Mouse (Mus musculus): Measurements from ENCODE around the gene Kbtbd4.
A peak's percentile ranks its signal among the peaks of the same experiment; 100 is the strongest.
"Not testable (repeated sequence)": the region's sequence is repeated elsewhere in the genome, so short reads cannot be mapped to it uniquely, and the experiment has no call there.

Gene Kbtbd4

DNA sequence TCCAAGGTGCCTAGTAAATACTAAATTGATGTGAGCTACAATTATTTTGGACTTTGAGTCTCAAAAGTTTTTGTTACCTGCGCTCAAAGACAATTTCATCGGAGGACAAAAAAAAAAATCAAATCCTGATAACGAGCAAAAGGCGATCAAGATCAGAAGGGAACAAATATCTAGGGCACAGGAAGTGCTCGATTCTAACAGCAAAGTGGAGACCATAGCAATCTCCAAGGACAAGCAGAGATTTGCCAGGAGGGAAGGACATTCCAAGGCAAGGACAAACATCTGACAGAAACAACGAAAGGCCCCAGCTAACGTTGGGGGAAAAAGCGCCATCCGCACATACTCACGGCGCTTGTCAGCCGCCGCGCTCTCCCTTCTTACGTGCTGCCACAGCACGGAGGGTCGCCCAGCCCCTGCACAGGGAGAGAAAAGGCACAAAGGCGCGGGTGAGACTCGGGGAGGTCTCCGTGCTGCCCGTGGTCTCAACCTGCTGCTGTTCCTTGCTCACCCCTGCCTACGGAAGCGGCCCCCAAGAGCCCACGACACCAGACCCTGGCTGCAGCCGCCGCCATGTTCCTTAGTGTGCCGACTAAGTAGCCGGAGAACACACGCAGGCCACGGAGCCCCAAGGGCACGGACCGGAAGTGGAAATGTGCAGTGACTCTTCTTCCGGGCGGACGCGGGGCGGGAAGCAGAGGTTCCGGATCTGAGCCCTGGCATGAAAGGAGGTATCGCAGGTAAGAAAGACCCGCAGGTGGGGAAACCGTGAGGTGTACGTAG is at the start of gene Kbtbd4, which contains the start of gene Ndufs3:
Gene Kbtbd4, plus strand, starts transcription at position 665 of the 780 bp plus-strand sequence.
Gene Ndufs3, minus strand, starts transcription at position 752 of the 780 bp plus-strand sequence.
- peak; percentile 89 for DNase-seq (ENCODE audit: low spot score)

DNA sequence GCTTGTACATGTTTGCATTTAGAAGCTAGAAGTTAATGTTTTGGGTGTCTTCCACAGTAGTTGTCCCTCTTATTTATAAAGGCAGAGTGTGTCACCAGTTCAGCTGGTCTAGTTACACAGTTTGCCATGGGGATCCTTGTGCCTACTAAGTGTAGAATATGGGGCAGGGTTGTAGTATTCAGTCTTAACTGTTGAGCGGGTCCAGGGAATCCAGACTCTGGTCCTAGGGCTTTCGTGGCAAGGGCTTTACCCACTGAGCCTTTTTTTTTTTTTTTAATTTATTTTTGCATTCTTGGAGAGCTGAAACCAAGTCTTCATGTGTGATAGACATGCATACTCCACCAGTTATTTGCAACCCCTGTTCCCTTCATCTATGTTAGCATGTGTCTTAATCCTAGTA is 43.1 kb upstream of the Kbtbd4 start:
- DNase-seq (ENCODE audit: low spot score): no peak

DNA sequence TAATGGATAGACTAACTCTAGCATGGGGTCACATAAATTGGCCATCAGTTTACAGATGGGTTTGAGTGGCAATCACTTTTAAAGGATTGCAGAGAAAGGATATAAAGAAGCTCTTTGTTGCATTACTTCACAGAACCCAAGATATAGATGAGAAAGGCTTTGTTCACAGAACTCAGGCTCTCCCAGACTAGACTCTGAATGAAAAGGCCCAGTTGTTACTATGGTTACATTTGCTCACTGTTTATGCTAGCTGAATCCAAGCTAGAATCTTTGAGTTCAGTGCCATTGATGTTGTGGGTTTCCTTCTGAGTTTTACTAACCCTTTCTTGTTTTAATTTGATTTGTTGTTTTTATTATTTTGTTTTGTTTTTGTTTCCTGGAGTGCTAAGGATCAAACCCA is 40.4 kb upstream of the Kbtbd4 start:
- DNase-seq (ENCODE audit: low spot score): no peak

DNA sequence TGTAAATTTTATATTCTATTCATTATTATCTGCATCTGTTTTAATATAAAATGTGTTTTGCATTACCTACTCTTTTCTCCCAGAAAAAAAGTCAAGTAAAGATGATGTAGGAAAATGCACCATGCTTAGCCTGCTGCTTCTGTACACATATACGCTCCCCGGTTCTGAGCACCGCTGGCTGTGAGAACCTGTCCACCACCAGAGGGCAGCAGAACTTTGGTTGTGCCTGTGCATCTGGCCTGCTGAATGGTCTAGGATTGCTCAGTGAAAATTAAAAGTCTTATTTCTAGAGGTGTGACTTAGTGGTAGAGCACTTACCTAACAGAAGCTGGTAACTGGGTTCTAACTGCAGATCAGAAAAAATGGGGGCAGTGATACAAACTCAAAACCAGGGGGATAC is 38.0 kb upstream of the Kbtbd4 start:
- DNase-seq (ENCODE audit: low spot score): peak; percentile 82

DNA sequence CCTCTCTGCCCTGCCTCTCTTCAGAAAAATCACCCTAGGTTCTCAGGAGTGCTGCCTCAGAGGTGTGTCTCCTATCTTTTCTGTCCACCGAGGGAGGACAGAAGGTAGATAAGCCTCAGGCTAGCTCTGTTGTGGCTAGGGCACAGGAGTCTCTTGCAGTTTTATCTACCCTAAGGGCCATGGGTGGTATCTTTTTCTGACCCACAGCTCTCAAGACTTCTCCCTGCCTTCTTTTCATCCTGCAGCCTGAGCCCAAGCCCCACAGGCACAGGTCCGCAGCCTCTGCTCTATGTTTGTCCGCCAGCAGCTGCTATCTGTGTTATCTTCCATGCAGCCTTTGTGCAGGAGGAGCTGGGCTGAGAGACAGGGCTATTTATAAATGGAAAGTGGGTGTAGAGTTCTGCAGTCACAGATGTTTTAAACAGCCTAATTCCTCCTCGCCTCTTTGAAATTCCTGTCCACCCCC is 34.4 kb upstream of the Kbtbd4 start:
- peak; percentile 42 for DNase-seq (ENCODE audit: low spot score)

DNA sequence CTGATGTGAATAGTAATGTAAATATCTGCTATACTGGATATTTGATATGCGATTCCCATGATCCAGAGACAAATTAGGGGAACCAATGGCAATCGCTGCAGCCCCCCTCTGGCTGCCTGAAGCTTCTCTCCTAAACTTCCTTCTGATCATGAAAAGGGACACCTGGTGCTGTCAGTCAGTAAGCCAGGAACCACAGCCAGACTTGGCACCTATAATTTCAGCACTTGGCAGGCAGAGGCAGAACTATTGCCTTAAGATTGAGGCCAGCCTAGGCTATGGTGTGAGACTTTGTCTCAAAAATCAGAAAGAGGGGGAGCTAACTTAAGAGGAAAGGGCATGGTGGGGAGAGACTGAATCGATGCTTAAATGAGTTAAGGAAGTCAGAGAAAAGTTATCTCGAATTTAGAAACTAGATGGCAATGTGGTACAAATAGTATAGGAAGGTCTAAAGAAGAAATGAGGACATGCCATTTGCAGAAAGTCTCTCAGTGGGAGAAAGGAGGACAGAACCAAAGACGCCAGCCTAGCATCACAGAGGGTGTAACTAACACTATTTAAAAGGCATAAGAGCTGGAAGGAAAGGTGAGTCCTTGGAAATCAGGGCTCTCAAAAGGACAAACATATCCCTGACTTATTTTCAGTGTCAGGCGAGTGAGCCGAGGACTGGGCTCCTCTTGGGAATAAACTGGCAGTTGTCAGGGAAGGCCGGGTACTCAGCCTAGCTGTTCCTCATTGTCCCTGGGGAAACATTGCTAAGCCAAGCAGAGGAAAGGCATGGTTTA is 33.2 kb upstream of the Kbtbd4 start:
- peak; percentile 39 for DNase-seq (ENCODE audit: low spot score)

DNA sequence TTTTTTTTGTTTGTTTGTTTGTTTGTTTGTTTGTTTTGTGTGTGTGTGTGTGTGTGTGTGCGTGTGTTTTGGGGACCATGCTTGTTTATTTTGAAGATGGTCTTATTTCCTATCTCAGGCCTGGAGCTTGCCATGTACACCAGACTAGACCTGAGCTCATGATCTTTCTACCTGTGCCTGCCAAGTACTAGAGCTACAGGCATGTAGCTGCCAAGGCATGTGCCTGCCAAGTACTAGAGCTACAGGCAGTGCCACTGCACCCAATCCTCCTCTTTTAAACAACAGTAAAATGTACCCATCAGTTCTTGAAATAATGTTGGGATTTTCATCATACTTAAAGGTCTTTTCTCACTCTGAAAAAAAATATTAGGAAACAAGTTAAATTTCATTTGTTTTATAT is 30.5 kb upstream of the Kbtbd4 start:
- no peak for DNase-seq (ENCODE audit: low spot score)

DNA sequence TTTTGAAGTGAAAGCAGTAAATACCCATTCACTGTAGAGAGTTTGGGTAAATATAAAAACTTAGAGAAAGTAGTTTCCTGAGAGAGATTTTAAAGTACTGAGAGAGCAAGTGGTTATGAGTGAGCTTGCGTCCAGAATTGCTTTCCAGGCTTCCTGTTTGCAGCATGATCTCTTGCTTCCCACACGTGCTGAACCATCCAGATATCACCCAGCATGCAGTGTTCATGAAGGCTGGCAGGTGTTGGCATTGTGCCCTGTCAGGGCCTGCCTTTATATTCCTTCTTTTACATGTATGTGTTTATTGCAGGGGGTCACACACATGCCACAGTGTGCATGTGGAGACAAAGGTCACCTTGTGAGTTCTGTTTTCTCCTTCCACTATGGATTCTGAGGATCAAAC is 29.3 kb upstream of the Kbtbd4 start:
- DNase-seq (ENCODE audit: low spot score): no peak

DNA sequence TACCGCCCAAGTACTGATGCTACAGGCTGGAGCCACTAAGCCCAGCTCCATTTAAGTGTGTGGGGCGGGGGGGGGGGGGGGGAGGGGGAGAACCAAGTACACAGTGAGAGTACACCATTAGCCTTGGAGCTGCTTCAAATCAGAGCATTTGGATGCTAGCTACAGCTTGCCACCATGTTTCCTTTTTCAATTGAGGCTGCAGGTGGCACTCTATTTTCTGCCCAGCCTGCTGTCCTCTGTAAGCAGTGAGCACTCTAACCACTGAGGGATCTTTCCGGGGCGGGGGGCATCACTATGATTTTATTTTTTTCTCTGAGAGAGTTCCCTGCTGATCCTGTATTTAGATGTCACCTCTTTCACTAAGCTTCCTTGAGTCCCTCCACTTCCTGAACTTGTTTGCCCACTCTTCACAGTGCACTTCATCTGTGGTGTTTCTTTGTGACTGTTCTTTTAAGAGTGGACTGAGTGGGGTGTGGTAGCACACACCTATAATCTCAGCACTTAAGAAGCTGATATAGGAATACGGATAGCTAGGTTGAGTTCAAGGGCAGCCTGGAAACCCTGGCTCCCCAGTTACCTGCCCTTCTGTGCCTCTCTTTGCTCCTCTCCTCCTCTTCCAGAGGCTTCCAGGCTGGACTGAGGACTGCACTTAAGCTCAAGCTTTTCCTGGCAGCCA is 26.8 kb upstream of the Kbtbd4 start:
- DNase-seq (ENCODE audit: low spot score): no peak

DNA sequence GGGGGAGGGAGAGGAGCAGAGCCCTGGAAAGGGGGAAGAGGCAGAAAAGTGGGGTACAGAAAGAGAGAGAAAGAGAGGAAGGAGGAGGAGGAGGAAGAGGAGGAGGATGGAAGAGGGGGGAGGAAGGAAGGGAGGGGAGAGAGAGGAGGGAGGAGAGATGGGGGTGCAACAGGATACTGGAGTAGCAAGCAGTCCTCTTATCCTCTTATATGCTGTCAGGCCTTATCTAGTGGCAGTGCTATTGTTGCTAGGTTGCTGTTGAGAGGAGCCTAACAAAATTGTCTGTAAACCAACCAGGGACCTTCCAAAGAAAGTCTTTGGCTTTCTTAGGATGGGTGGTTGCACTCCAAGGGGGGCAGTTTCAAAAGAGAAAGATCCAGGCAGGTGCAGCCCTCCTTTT is 25.1 kb upstream of the Kbtbd4 start:
- DNase-seq (ENCODE audit: low spot score): no peak

DNA sequence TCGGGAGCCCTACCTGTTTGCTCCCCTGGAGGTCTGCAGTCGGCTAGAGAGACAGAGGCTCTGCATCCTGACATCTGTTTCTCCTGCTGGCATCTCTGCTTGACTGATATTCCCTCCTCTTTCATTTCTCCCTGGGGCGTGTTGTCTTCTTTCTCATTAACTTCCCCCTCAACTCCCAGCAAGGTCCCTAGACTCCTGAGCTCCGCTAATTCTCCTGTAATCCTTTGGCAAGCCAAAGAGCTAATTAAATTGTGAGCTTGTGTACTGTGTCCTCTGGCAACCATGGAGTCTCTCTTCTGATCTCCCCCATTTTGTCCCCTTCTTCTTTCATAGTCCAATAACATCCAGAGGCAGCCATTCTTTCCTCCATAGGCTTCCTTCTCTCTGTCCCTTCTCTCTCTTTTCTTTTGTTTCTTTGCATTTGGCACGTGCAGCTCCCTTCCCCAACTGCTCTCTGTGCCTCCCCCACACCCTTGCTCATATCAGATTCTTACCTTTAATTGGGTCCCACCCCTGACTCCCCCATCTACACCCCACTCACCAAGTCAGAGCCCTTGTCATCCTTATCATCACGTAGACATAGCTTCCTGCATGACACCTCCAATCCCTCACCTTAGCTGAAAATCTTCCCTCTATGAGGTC is 24.3 kb upstream of the Kbtbd4 start:
- DNase-seq (ENCODE audit: low spot score): no peak

DNA sequence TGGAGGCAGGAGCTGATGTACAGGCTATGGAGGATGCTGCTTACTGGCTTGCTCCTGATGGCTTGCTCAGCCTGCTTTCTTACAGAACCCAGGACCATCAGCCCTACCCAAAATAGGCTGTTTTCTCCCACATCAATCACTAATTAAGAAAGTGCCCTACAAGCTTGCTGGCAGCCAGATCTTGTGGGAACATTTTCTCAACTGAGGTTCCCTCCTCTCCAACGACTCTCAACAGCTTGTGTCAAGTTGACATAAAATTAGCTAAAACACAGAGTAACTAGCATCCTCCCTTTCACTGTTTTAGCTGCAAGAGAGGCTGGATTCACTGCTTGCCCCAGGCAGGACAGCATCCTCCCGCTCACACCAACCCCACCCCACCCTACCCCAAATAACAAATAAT is 22.7 kb upstream of the Kbtbd4 start:
- no peak for DNase-seq (ENCODE audit: low spot score)

DNA sequence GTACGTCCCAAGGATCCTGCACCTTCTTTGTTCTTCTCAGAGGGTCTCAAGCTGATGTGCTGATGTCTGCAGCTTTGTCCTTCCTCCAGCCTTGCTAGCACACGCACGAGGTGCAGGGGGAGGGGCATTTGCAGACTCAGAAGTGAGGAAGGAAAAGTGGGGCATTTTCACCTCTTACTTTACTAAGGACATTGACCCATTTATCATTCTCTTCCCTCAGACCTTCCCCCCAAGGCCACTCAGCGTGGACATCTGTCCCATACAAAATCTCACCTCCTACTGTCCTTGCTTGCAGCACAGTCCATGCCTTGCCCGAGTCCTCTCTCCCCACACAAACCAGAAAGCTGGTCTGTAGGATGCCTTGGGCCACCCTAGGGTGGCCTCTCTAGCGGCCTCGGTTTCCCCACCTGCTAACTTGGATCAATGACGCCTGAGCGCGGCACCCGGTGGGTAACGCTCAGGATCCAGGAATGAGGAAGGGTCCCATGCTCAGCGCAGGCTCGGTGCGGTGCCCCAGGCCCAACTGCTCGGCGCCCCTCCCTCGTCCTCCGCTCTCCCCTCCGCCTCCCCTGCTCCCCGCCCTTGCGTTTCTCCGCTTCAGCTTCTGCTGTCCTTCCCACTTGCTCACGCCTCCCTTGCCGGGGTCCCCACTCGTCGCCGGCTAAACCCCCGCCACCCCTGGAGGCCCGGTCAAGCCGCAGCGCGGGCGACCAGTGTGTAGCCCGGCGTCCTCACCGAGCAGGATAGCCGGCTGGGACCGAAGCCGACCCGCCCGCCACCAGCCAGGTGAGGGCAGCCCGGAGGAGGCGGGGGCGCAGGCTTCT is 19.1 kb upstream of the Kbtbd4 start, which contains the start of gene C1qtnf4:
Gene C1qtnf4, plus strand, starts transcription at position 643 of the 824 bp plus-strand sequence.
- DNase-seq (ENCODE audit: low spot score): no peak

DNA sequence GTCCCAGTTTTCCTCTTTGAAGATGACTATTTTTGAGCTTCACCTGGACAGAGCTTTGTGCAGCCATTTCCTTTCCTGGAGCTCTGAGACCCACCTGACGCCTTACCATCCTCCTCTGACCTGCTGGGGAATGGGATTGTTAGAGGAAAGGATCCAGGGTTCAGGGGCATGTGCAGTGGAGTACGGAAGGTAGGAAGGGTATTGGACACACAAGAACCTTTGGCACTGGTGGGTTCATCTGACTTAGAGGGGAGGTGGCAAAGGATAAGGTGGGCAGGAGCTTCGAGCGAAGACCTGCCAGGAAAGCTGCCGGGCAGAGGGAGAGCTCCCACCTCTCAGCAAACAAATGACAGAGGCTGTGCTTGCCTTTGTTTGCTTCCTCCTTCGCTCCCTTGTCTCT is 18.1 kb upstream of the Kbtbd4 start:
- DNase-seq (ENCODE audit: low spot score): no peak

DNA sequence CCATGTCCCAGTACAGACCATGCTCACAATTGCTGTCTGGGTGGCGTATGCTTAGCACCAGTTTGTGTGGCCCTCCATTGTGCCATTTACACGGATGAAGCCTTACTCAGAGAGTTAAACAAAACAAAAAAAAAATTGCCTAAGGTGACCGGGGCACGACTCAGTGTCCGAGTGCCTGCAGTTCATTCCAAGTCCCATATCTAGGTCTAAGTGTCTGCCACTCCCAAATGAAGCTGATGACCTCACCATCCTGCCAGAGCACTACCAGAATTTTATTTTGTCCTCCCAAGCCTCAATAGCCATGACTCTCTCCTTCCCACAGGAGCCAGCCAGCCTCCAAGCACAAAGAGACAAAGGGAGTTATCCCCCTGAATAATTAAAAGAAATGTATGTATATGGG is 16.9 kb upstream of the Kbtbd4 start:
- DNase-seq (ENCODE audit: low spot score): no peak

DNA sequence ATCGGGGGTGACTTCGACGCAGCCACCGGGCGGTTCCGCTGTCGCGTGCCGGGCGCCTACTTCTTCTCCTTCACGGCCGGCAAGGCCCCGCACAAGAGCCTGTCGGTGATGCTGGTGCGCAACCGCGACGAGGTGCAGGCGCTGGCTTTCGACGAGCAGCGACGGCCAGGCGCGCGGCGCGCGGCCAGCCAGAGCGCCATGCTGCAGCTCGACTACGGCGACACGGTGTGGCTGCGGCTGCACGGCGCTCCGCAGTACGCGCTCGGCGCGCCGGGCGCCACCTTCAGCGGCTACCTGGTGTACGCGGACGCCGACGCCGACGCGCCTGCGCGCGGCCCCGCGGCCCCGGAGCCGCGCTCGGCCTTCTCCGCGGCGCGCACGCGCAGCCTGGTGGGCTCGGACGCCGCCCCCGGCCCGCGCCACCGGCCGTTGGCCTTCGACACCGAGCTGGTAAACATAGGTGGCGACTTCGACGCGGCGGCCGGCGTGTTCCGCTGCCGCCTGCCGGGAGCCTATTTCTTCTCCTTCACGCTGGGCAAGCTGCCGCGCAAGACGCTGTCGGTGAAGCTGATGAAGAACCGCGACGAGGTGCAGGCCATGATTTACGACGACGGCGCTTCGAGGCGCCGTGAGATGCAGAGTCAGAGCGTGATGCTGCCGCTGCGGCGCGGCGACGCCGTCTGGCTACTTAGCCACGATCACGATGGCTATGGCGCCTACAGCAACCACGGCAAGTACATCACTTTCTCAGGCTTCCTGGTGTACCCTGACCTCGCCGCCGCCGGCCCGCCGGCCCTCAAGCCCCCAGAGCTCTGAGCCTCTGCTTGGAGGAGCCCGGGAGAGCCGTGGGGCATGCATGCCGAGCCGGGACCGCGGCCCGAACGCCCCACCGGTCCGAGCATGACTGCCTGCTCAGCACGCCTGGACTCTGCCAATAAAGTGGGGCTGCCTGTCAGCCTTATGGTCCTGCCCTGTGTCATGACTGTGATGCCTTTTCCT is 14.7 kb upstream of the Kbtbd4 start:
- peak; percentile 22 for DNase-seq (ENCODE audit: low spot score)

DNA sequence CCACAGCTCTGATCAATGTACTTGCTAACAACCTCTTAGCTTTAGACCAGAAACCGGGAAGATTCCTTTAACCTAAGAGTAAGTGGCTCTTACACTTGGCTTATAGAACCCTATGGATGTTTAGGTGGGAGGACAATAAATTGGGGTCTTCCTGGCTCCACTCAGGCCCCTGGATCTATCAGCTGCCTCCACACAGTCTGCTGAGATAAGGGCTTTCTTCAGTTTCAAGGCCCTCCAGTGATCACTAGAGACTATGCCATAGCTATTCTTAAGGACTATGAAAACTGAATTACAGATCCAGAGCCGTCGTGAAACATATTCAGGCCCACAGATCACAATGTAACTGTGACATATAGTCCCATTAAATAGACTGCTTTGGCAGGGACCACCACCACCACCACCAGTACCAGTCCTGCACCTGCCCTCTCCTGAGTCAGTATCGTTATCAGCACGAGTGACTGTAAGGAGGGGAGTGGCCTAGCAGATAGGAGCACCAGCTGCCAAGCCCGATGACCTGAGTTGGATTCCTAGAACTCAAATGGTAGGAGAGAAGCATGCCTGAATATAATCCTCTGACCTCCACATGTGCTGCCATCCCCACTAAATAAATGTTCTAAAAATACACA is 10.8 kb upstream of the Kbtbd4 start:
- DNase-seq (ENCODE audit: low spot score): no peak

DNA sequence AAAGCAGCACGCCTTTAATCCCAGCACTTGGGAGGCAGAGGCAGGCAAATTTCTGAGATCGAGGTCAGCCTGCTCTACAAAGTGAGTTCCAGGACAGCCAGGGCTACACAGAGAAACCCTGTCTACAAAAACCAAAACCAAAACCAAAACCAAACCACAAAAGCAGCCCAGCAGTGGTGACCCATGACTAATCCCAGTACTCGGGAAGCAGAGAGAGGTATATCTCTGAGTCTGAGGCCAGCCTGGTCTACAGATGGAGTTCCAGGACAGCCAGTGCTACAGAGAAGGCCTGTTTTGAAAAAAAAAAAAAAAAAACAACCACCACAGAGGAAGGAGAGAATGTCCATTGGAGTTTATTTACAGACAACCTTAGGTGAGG is 10.3 kb upstream of the Kbtbd4 start:
- not testable (repeated sequence) for DNase-seq (ENCODE audit: low spot score)

DNA sequence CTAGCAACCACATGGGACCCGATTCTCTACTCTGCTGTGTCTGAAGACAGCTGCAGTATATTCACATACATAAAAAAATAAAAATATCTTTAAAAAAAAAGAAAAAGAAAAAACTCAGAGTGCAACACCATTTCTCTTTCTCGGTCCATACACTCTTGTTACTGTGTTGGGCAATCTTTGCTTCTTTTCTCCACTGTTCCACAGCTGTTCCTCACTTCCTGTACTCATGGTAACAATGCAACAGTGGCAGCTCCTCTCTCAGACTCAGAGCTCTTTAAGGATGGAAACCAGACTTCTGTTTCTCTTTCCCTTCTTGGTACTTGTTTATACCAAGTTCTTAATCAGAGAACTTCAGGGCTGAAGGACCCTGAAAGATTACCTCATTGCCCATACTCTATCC is 1.1 kb upstream of the Kbtbd4 start:
- no peak for DNase-seq (ENCODE audit: low spot score)

DNA sequence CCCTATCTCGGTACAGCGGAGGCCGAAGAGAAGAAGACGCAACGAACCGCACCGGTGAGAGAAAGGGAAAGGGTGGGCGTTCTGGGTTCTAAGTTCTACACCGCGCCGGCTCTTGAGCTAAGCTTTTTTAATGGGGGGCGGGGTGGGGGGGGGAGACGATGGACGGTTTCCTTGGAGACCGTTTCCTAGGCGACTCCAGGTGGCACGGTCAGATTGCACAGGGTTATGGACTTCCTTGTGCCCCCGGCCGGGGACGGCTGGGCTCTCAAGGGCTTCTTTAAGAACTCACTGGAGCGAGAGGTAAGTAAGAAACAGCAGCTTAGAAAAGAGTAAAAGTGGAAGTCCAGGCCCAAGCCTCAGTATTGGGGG is 300 bp downstream of the Kbtbd4 start:
- no peak for DNase-seq (ENCODE audit: low spot score)

All from lung, postnatal 25 days (tissue).